Mouse (Mus musculus): ENCODE results near the gene Nap1l4.

Nap1l4 gene

DNA sequence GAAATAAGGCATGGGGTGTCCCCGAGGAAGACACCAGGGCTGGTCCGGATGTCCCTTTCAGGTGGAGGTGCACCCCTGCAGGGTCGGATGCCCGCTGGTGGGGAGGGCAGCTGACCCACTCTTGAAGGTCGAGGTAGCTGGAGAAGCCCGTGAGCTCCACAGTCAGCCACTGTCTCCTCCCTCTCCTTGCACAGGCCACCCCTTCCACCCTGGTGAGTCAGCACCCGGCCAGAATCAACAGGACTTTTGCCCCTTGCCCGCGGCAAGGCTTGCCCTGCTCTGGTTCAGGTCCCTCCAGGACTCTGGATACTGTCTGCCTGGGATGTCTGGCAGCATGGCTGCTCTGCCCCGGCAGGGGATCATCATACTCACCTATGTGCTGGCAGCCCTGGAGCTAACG lies 73.0 kb downstream of the Nap1l4 start:
- no peak for DNase-seq

GRCm38 (mm10) chr7:143474811-143475210 lies 74.1 kb downstream of the Nap1l4 start:
- DNase-seq: no peak

DNA sequence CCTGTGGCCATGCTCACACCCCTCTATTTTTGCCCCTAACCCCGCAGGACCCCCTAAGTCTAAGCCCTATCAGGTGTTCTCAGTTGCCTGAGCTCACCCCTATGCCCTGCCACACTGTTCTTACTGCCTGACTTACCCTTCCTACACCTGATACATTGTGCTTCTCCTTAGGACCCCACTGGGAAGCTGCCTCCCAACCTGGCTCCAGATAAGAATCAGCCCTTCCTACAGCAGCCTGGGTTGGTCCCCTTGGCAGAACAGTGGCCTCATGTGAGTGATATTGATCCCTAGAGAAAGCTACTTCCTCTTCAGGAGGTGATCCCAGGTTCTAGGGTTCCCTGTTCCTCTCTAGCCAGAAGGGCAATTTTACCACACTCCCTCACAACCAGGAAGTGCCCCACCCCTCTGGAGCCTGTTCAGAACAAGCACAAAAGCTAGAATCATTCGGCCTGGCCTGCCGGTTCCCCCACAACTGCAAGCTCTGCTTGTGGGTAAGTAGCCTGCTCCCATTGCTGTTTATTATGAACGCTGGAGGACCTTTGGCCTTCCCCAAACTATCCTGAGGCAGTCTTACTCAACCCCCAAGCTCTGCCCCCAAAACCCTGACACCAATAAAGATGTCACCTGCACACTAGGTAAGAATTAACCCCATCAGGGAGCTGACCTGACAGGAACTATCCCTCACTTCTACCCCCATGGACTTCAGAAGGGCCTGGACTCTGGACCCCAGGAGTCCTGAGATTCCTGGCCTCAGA lies 75.4 kb downstream of the Nap1l4 start, which contains the start of gene Slc22a18:
TSS of gene Slc22a18 (plus strand) at position 390 of the 755 bp plus-strand sequence.
- no peak for DNase-seq

- DNase-seq: peak; percentile 36
These were observed 79.0 kb downstream of the Nap1l4 start for GRCm38 (mm10) chr7:143469946-143470345.

- no peak for DNase-seq
These were observed 81.2 kb downstream of the Nap1l4 start for GRCm38 (mm10) chr7:143467714-143468113.

DNA sequence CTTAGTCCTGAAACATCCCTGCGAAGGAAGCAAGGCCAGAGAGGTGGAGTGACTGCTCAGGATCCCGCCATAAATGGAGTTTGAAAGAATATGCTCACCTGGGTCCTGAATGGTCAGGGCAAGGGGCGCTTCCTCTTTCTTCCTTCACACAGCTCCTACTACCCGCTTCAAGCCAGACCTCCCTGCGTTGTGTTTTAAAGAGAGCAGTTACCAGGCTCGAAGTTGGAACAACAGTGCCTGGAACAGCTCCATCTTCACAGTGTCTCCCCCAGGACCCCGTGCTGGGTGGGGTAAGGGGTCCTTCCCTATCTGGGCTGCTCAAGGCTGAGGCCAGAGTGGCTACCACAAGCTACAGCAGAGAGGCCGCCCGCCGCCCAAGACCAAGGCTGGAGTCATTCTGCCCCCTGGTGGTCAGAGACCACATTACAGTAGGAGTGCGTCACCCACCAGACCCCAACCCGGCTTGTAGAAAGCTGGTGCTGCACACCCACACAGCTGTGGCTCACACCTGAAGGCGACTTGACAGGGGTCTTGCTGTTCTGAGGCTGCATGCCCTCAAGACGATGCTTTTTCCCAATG lies 82.7 kb downstream of the Nap1l4 start:
- DNase-seq: peak; percentile 52

DNA sequence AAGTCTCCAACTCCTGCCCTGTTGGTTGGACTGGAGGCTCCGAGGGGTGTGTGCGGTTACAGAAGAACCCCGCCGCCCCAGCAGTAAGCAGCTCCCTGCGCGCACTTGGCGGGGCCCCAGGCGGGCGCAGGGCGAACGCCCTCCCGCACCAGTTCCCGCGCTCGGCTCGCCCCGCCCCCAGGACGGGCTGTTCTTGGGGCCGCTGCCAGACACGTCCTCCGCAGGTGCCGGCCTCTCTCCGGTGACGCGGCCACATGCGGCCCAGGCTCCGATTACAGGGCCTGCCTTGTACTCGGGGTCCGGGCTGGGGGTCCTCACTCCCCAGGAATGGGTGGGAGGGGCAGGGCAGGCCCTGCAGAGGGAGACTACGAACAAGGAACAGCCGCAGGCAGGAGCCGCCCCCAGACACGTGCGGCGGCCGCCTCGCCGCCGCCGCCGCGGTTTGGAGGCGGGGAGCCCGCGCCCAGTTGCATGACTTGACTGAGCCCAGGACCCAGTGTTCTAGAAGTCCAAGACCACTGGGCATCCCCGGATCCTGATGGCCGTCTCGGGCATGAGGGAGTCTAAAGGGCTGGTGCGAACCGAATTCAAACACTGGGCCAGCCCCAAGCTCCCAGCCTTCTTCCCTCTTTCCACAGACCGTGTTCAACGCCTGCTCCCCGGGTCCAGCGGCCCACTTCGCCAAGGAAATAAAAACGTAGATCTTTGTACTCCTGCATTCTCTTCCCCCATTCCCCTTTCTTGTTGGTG lies 83.9 kb downstream of the Nap1l4 start:
- no peak for DNase-seq

DNA sequence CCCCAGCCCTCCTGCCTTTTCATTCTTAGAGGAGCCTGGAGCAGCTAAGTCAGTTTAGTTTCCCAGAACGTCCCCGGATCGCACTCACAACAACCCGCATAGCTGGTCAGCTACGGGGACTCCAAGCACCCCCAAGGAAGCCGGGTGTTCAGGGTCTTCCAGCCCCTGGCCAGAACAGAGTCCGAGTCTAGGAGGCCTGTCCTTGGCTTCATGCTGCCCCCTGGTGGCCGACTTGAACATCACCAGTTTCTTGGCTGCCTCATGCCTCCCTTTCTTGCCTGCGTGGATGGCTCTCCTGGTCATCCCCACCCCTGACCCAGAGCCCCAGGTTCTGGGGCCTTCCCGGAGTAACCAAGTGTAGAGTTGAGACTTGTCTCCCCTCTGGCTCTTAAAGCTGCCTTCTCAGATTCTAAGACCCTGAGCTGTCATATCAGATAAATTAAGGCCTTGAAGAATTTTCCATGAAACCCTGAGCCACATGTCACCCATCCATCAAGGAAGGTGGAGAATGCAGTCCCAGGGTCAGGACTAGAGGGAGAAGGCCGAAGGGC lies 85.0 kb downstream of the Nap1l4 start:
- no peak for DNase-seq

Measured in layer of hippocampus, adult 9-11 months (tissue).